In genomic region chr3:89348911-89349868, GRCm38 (mm10) we compare ENCODE assay signal across 8 mouse cellular contexts. TPM values are rescaled to one million over a fixed set of nuclear protein-coding genes. Genes with fewer than 3 reads are reported as not detected.
A peak's percentile ranks its signal among the peaks of the same experiment; 100 is the strongest.
DNase-seq lines count a peak whose midpoint lies in the region; ATAC-seq and TF ChIP-seq lines count a peak whose summit lies in the region.

No protein-coding gene starts in this region.

- no peaks in the 10 kb centered on the region for H3K36me3 ChIP-seq in thymus, adult 2 months (ENCODE audit: control insufficient read depth, insufficient read depth, low read length)
- peaks cover 16% of the 10 kb centered on the region for H3K36me3 ChIP-seq in intestine, embryonic 14.5 days (ENCODE audit: control insufficient read depth, insufficient read depth, low read length)

- ATAC-seq in intestine, embryonic 14.5 days (replicated peaks; ENCODE audit: low FRiP score, low TSS enrichment, low read depth), result peak; percentile 10; the same call in 1 of the 2 replicates

- peak overlapping the region; percentile 41 for H3K9ac ChIP-seq in intestine, embryonic 14.5 days (ENCODE audit: low read length)

- H3K27ac ChIP-seq in thymus, adult 2 months (ENCODE audit: control insufficient read depth, insufficient read depth, low read length), result no peak overlapping the region
- H3K27ac ChIP-seq in intestine, embryonic 14.5 days (ENCODE audit: low read depth), result 0 out of 2 replicates have a peak overlapping the region, but pooled peaks have one; percentile 27

- H3K4me1 ChIP-seq in thymus, adult 2 months (replicated peaks; ENCODE audit: control insufficient read depth, insufficient read depth, low read length), result peaks cover 17% of the 10 kb centered on the region
- peaks cover 13% of the 10 kb centered on the region for H3K4me1 ChIP-seq in intestine, embryonic 14.5 days (replicated peaks; ENCODE audit: control insufficient read depth, insufficient read depth, low read length)

- no peak for TF ChIP-seq CTCF in thymus, adult 2 months (IDR thresholded peaks at IDR 0.05; ENCODE audit: borderline replicate concordance, control insufficient read depth, extremely low read depth, insufficient read depth, low read length, poor library complexity)

- H3K9me3 ChIP-seq in intestine, embryonic 14.5 days (ENCODE audit: control insufficient read depth, low read length), result no peaks in the 10 kb centered on the region

- H3K27me3 ChIP-seq in thymus, adult 2 months (ENCODE audit: control insufficient read depth, insufficient read depth, low read length), result no peaks in the 10 kb centered on the region; the same call in 1 of the 2 replicates
- H3K27me3 ChIP-seq in intestine, embryonic 14.5 days (replicated peaks; ENCODE audit: control insufficient read depth, insufficient read depth, low read length), result peaks cover 7% of the 10 kb centered on the region; the same call in 1 of the 2 replicates

- H3K4me2 ChIP-seq in intestine, embryonic 14.5 days (ENCODE audit: low read length), result peak overlapping the region; percentile 99

- intact Hi-C loops in gastrocnemius, postnatal 36 days (cut with DNase I), result loop anchor here (10.0 kb wide), 1 partner anchor 336 kb away; no protein-coding TSS in a partner anchor

- no peak for DNase-seq in thymus, adult 2 months
- DNase-seq in thymus, postnatal 10 days (ENCODE audit: low spot score in 2 of 2), result no peak
- DNase-seq in cerebellum, adult 18-20 months, result peak; percentile 49 to 54
- peak; percentile 52 to 63 for DNase-seq in gastrocnemius, postnatal 36 days
- DNase-seq in intestine, embryonic 14.5 days (ENCODE audit: low spot score), result no peak
- DNase-seq in lung, adult 18-20 months, result peak; percentile 83 to 86
- peak; percentile 49 for DNase-seq in retina, embryonic 14.5 days (ENCODE audit: low spot score)
- DNase-seq in spleen, postnatal 36 days (ENCODE audit: low spot score in 2 of 2), result no peak

- peak overlapping the region; percentile 44 for H3K4me3 ChIP-seq in thymus, adult 2 months (ENCODE audit: control insufficient read depth, insufficient read depth, low read length)
- H3K4me3 ChIP-seq in intestine, embryonic 14.5 days (ENCODE audit: low read depth, low read length), result peak overlapping the region; percentile 63

- WGBS in thymus, adult 2 months, result 17% methylated on average over 38 of the region's 38 CpGs
- 2% methylated on average over 38 of the region's 38 CpGs for WGBS in intestine, embryonic 14.5 days

- TF ChIP-seq POLR2A in thymus, adult 2 months (IDR thresholded peaks at IDR 0.05; ENCODE audit: control insufficient read depth, extremely low read depth, insufficient read depth, low read length, poor library complexity), result no peak

RNA-seq across cellular contexts. Expression of gene Adam15, which starts 0.6 kb away (rescaled TPM):
- polyA plus RNA-seq in thymus, adult 2 months (2012; rRNA removed), result 38.7 and 49.6 TPM in 2 replicates
- 10 to 100 TPM; 15.8 to 23.2 TPM for total RNA-seq in gastrocnemius, postnatal 36 days (2021)
- polyA plus RNA-seq in intestine, embryonic 14.5 days (2014; fragmentation: Nextera tagmentation; extraction: Ambion mirVana), result 30.4 and 31.0 TPM in 2 replicates

RNA-seq across cellular contexts. Expression of gene Efna4, which starts 11.4 kb away (rescaled TPM):
- 12.5 TPM in 2 replicates for polyA plus RNA-seq in thymus, adult 2 months (2012; rRNA removed)
- under 1 TPM in 1 of 2 experiments, not detected in 1; 0.15 TPM for total RNA-seq in gastrocnemius, postnatal 36 days (2021)
- 20.6 and 22.2 TPM in 2 replicates for polyA plus RNA-seq in intestine, embryonic 14.5 days (2014; fragmentation: Nextera tagmentation; extraction: Ambion mirVana)

RNA-seq across cellular contexts. Expression of gene Dcst2, which starts 12.6 kb away (rescaled TPM):
- 0.36 and 0.50 TPM in 2 replicates for polyA plus RNA-seq in thymus, adult 2 months (2012; rRNA removed)
- not detected for total RNA-seq in gastrocnemius, postnatal 36 days (2021)
- 0.35 and 0.40 TPM in 2 replicates for polyA plus RNA-seq in intestine, embryonic 14.5 days (2014; fragmentation: Nextera tagmentation; extraction: Ambion mirVana)

RNA-seq across cellular contexts. Expression of gene Dcst1, which starts 15.9 kb away (rescaled TPM):
- 0.24 and 0.32 TPM in 2 replicates for polyA plus RNA-seq in thymus, adult 2 months (2012; rRNA removed)
- not detected for total RNA-seq in gastrocnemius, postnatal 36 days (2021)
- polyA plus RNA-seq in intestine, embryonic 14.5 days (2014; fragmentation: Nextera tagmentation; extraction: Ambion mirVana), result 0.15 and 0.34 TPM in 2 replicates

RNA-seq across cellular contexts. Expression of gene Efna3, which starts 26.4 kb away (rescaled TPM):
- 3.7 and 4.2 TPM in 2 replicates for polyA plus RNA-seq in thymus, adult 2 months (2012; rRNA removed)
- not detected for total RNA-seq in gastrocnemius, postnatal 36 days (2021)
- polyA plus RNA-seq in intestine, embryonic 14.5 days (2014; fragmentation: Nextera tagmentation; extraction: Ambion mirVana), result 13.2 and 15.3 TPM in 2 replicates

Comparison
In these comparisons a context has a peak if more than half of its experiments do, and no peak if none do; other contexts are left out.
1. DNase-seq: peak in cerebellum, adult 18-20 months (2 of 2), gastrocnemius, postnatal 36 days (2 of 2), lung, adult 18-20 months (2 of 2) and retina, embryonic 14.5 days (single experiment); none in thymus, adult 2 months (single experiment), thymus, postnatal 10 days (0 of 2), intestine, embryonic 14.5 days (single experiment) and spleen, postnatal 36 days (0 of 2).